Mouse (Mus musculus) lung, postnatal 0 days (tissue): ENCODE measurements around the gene Plekhh1.

ENCODE experiments used
- CTCF ChIP-seq: IDR thresholded peaks from 2 replicates; pipeline ENCODE4 v1.5.1; 2016; ENCODE audit warnings: antibody characterized with exemption, mild to moderate bottlenecking
- EP300 ChIP-seq: IDR thresholded peaks from 2 replicates; pipeline ENCODE4 v1.6.1; 2016; ENCODE audit warnings: antibody characterized with exemption, mild to moderate bottlenecking, control low read depth

DNA sequence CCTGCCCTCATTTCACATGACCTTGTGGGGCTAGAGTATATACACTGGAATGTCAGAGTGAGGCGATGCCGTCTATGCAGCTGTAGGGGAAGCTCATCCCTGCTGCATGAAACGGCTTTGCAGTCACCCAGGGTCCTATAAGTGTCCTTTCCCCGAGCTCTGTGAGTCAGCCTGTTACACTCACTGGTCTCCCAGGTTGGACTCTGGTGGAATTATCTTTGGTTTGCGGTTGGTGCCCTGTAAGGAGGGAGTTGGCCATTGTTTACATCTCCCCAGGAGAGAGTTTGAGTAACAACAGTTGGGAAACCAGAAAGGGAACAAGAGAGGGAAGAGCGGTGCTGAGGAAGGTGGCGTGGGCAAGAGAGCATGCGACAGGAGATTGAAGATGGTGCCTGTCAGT, 10.7 kb downstream of the Plekhh1 start:
- no peak for TF ChIP-seq CTCF
- no peak for TF ChIP-seq EP300
